Mouse (Mus musculus): ENCODE results near the gene Nmb. TPM values are rescaled to one million over a fixed set of nuclear protein-coding genes. Genes with fewer than 3 reads are reported as not detected.

Gene Nmb
- polyA plus RNA-seq, 1 experiment = 2.6 TPM

GRCm38 (mm10) chr7:80932777-80933176 lies 27.9 kb upstream of the Nmb start:
- 89% methylated on average over 1 of the region's 1 CpGs for WGBS
- Histone ChIP-seq H3K4me1 (ENCODE audit: control insufficient read depth, insufficient read depth, low read length) (no peaks in the 10 kb centered on the region), H3K4me3 (replicated peaks; ENCODE audit: extremely low read depth, low read depth, low read length) (no peak overlapping the region)
- no peak for DNase-seq
- no peak for TF ChIP-seq CTCF (IDR thresholded peaks at IDR 0.05; ENCODE audit: insufficient read depth, low read length)
- no peak for TF ChIP-seq POLR2A (IDR thresholded peaks at IDR 0.05; ENCODE audit: borderline replicate concordance, extremely low read depth, low read depth, low read length)

- H3K4me3 ChIP-seq (replicated peaks; ENCODE audit: extremely low read depth, low read depth, low read length) = no peak overlapping the region
- TF ChIP-seq CTCF (IDR thresholded peaks at IDR 0.05; ENCODE audit: insufficient read depth, low read length) (no peak), POLR2A (IDR thresholded peaks at IDR 0.05; ENCODE audit: borderline replicate concordance, extremely low read depth, low read depth, low read length) (no peak)
- whole genome bisulfite sequencing = 79% methylated on average over 8 of the region's 8 CpGs
- no peak for DNase-seq
- H3K4me1 ChIP-seq (ENCODE audit: control insufficient read depth, insufficient read depth, low read length) = no peaks in the 10 kb centered on the region
Measured at GRCm38 (mm10) chr7:80931618-80932207, 26.8 kb upstream of the Nmb start.

DNA sequence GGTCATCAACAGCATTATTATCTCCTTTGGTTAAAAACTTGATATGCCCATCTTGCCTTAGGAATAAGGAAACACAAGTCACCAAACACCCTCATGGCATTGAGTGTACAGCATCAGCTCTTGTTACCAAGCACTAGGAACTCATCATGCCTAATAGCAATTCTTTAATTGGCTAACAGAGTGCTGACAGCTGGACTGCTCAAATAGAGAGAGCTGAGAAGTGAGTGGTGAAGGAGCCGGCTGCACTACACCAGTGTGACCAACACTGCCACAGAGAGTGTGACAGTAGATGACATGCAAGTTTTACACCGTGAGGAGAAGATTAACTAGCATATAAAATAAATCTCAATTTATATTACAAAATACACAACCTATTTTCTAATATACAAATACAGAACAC lies 18.3 kb upstream of the Nmb start:
- no peak for DNase-seq
- Histone ChIP-seq H3K4me3 (replicated peaks; ENCODE audit: extremely low read depth, low read depth, low read length) (no peak overlapping the region), H3K4me1 (ENCODE audit: control insufficient read depth, insufficient read depth, low read length) (no peaks in the 10 kb centered on the region; the same call in 1 of the 2 replicates)
- WGBS = 64% methylated on average over 2 of the region's 2 CpGs
- TF ChIP-seq CTCF (IDR thresholded peaks at IDR 0.05; ENCODE audit: insufficient read depth, low read length) = no peak
- TF ChIP-seq POLR2A (IDR thresholded peaks at IDR 0.05; ENCODE audit: borderline replicate concordance, extremely low read depth, low read depth, low read length) = no peak

GRCm38 (mm10) chr7:80919647-80920008 lies 14.8 kb upstream of the Nmb start:
- WGBS = 73% methylated on average over 5 of the region's 5 CpGs
- Histone ChIP-seq H3K4me3 (replicated peaks; ENCODE audit: extremely low read depth, low read depth, low read length) (no peak overlapping the region), H3K4me1 (ENCODE audit: control insufficient read depth, insufficient read depth, low read length) (no peaks in the 10 kb centered on the region; the same call in 1 of the 2 replicates)
- TF ChIP-seq CTCF (IDR thresholded peaks at IDR 0.05; ENCODE audit: insufficient read depth, low read length) (no peak), POLR2A (IDR thresholded peaks at IDR 0.05; ENCODE audit: borderline replicate concordance, extremely low read depth, low read depth, low read length) (no peak)
- no peak for DNase-seq

GRCm38 (mm10) chr7:80918982-80919646 lies 14.2 kb upstream of the Nmb start:
- H3K4me3 ChIP-seq (replicated peaks; ENCODE audit: extremely low read depth, low read depth, low read length) = no peak overlapping the region
- H3K4me1 ChIP-seq (ENCODE audit: control insufficient read depth, insufficient read depth, low read length) = no peaks in the 10 kb centered on the region; the same call in 1 of the 2 replicates
- no peak for TF ChIP-seq POLR2A (IDR thresholded peaks at IDR 0.05; ENCODE audit: borderline replicate concordance, extremely low read depth, low read depth, low read length)
- no peak for TF ChIP-seq CTCF (IDR thresholded peaks at IDR 0.05; ENCODE audit: insufficient read depth, low read length)
- no peak for DNase-seq
- WGBS = 47% methylated on average over 8 of the region's 8 CpGs

DNA sequence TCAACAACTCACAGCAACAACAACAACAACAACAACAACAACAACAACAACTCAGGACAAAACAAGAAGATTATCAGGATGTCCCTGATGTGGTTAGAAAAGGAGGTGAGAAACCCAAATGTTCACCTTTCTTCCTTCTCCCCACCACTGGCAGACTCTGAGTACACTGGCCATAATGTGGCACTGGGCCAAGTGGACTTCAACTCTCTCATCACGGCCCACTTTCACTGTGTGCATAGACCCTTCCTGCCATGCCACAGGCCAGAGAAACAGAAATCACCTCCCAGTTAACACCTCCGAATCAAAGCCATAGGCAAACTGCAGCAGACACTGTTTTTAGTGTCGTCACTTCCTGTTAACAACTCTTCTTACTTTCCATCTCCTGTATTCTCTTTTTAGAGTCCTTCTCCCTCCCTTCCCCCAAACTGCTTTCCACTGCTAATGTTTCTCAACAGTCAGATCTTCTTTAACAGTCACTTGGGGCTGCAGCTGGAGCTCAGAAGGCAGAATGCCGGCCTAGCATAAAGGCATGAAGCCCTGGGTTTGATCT lies 13.1 kb upstream of the Nmb start:
- DNase-seq = no peak
- TF ChIP-seq CTCF (IDR thresholded peaks at IDR 0.05; ENCODE audit: insufficient read depth, low read length) = no peak
- no peak for TF ChIP-seq POLR2A (IDR thresholded peaks at IDR 0.05; ENCODE audit: borderline replicate concordance, extremely low read depth, low read depth, low read length)
- Histone ChIP-seq H3K4me3 (replicated peaks; ENCODE audit: extremely low read depth, low read depth, low read length) (no peak overlapping the region), H3K4me1 (ENCODE audit: control insufficient read depth, insufficient read depth, low read length) (no peaks in the 10 kb centered on the region; the same call in 1 of the 2 replicates)
- 67% methylated on average over 4 of the region's 4 CpGs for WGBS

DNA sequence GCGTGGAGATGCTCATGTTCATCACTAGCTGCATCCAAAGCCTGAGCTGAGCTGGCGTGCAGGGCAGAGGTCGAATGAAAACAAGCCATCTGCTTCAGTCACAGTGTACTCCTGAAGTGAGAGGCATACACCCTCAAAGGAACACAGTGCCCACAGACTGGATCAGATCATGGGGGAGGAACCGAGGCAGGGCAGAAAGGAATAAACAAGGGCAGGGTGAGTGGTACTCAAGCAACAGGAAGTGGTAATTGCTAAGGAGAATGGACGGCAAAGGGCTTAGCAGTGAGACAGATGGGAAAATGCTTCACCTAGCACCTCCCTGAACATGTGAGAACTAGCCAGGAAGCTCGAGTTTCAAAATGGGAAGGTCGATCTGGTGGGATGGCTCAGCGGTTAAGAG lies 7.6 kb upstream of the Nmb start:
- 71% methylated on average over 8 of the region's 8 CpGs for WGBS
- TF ChIP-seq CTCF (IDR thresholded peaks at IDR 0.05; ENCODE audit: insufficient read depth, low read length) = no peak
- TF ChIP-seq POLR2A (IDR thresholded peaks at IDR 0.05; ENCODE audit: borderline replicate concordance, extremely low read depth, low read depth, low read length) = no peak

GRCm38 (mm10) chr7:80911053-80911452 lies 6.2 kb upstream of the Nmb start:
- WGBS = 70% methylated on average over 7 of the region's 7 CpGs
- TF ChIP-seq CTCF (IDR thresholded peaks at IDR 0.05; ENCODE audit: insufficient read depth, low read length) (no peak), POLR2A (IDR thresholded peaks at IDR 0.05; ENCODE audit: borderline replicate concordance, extremely low read depth, low read depth, low read length) (no peak)
- DNase-seq = no peak

More for the DNA sequence above, 7.6 kb upstream of the Nmb start:
- Histone ChIP-seq H3K4me3 (replicated peaks; ENCODE audit: extremely low read depth, low read depth, low read length) (no peak overlapping the region), H3K4me1 (ENCODE audit: control insufficient read depth, insufficient read depth, low read length) (no peaks in the 10 kb centered on the region)
- no peak for DNase-seq

DNA sequence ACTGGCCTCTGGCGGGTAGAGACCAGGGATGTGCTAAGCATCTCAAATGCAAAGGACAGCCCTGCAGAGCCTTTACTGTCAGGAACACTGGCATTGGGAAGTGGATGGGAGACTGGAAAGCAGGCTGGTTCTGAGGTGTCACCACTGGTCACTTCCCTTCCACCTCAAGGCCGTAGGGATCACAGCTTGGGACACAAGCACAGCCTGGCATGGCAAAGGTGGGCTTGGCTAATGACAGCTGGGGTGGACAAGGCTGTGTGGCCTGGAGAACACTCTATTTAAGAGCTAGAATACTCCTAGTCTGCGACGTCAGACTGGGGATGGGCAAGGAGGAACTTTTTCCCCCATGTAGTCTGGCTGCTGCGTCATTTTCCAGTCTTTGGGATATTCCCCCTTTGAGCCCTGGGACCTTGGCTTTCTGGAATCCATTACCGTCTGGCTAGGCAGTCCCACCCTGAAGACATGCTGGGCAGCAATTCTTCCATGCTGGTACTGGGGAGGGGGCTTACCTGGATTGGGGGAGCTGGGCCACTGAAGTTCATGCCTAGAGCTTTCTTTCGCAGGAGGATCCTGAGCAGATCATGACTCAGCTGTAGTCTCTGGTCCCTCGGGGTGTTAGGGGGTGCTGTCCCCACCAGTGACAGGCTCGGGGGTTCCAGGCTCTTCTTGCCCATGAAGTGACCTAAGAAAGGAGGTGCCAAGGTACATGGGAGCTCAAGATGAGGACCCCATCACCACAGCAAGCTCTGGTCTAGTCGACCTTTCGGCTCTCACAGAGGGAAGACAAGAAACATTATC lies 1.1 kb downstream of the Nmb start:
- H3K4me3 ChIP-seq (replicated peaks; ENCODE audit: extremely low read depth, low read depth, low read length) = no peak overlapping the region
- H3K4me1 ChIP-seq (ENCODE audit: control insufficient read depth, insufficient read depth, low read length) = peaks cover 6% of the 10 kb centered on the region
- TF ChIP-seq POLR2A (IDR thresholded peaks at IDR 0.05; ENCODE audit: borderline replicate concordance, extremely low read depth, low read depth, low read length) (no peak), CTCF (IDR thresholded peaks at IDR 0.05; ENCODE audit: insufficient read depth, low read length) (no peak)
- 87% methylated on average over 11 of the region's 11 CpGs for WGBS
- no peak for DNase-seq

More at GRCm38 (mm10) chr7:80911053-80911452, 6.2 kb upstream of the Nmb start:
- no peak overlapping the region for H3K4me3 ChIP-seq (replicated peaks; ENCODE audit: extremely low read depth, low read depth, low read length)
- no peaks in the 10 kb centered on the region for H3K4me1 ChIP-seq (ENCODE audit: control insufficient read depth, insufficient read depth, low read length)
